Mouse (Mus musculus) adrenal gland, postnatal 25 days (tissue): Measurements from ENCODE around the gene Pan3. TPM values are rescaled to one million over a fixed set of nuclear protein-coding genes. Genes with fewer than 3 reads are reported as not detected.

Experiments
- DNase-seq: peaks from one replicate; pipeline ENCODE4 v3.0.0; 2021; ENCODE audit warnings: mixed read lengths
- long read RNA-seq: library from polyadenylated mRNA; stranded (forward); transcript quantifications from one replicate; pipeline ENCODE4 v2.0.0, GENCODE M21; 2021
- total RNA-seq: library from RNA; stranded (reverse); gene quantifications from 2 replicates; pipeline ENCODE4 v1.2.3, GENCODE M21; 2021

Gene Pan3
- total RNA-seq = 119 and 122 TPM in 2 replicates
- long read RNA-seq, partial matches to known transcripts = 6 of 9 reads
- long read RNA-seq, other reads (novel, unspliced or antisense) = 3 of 9 reads

- DNase-seq = peak; percentile 97
These were observed at the start of gene Pan3 for GRCm38 (mm10) chr5:147429535-147430305. Pan3 (plus strand) TSS chr5:147430161.

GRCm38 (mm10) chr5:147381396-147381795 is 48.6 kb upstream of the Pan3 start:
- no peak for DNase-seq

- no peak for DNase-seq
These were observed 43.1 kb upstream of the Pan3 start for GRCm38 (mm10) chr5:147386865-147387264.

GRCm38 (mm10) chr5:147388376-147389008 is 41.5 kb upstream of the Pan3 start:
- no peak for DNase-seq

- no peak for DNase-seq
These were observed 40.9 kb upstream of the Pan3 start for GRCm38 (mm10) chr5:147389052-147389451.

GRCm38 (mm10) chr5:147390772-147391171 is 39.2 kb upstream of the Pan3 start:
- DNase-seq = no peak

- no peak for DNase-seq
These were observed 37.2 kb upstream of the Pan3 start for GRCm38 (mm10) chr5:147392667-147393213.

GRCm38 (mm10) chr5:147395050-147395449 is 34.9 kb upstream of the Pan3 start:
- no peak for DNase-seq

- DNase-seq = peak; percentile 9
These were observed 30.0 kb upstream of the Pan3 start, which contains the start of gene Flt3 for GRCm38 (mm10) chr5:147399843-147400504. Flt3 (minus strand) TSS chr5:147400489.

- no peak for DNase-seq
These were observed 29.4 kb upstream of the Pan3 start for GRCm38 (mm10) chr5:147400505-147400979.

- DNase-seq = no peak
These were observed 28.9 kb upstream of the Pan3 start for GRCm38 (mm10) chr5:147401024-147401423.

GRCm38 (mm10) chr5:147402505-147402904 is 27.5 kb upstream of the Pan3 start:
- DNase-seq = peak; percentile 56

GRCm38 (mm10) chr5:147406135-147406534 is 23.8 kb upstream of the Pan3 start:
- DNase-seq = no peak

GRCm38 (mm10) chr5:147408731-147409130 is 21.2 kb upstream of the Pan3 start:
- DNase-seq = peak; percentile 31

GRCm38 (mm10) chr5:147410585-147410984 is 19.4 kb upstream of the Pan3 start:
- DNase-seq = no peak

GRCm38 (mm10) chr5:147417986-147418385 is 12.0 kb upstream of the Pan3 start:
- no peak for DNase-seq

- DNase-seq = peak; percentile 48
These were observed 11.4 kb upstream of the Pan3 start for GRCm38 (mm10) chr5:147418394-147419121.

GRCm38 (mm10) chr5:147423612-147424011 is 6.3 kb upstream of the Pan3 start:
- DNase-seq = no peak

- DNase-seq = no peak
These were observed 3.7 kb upstream of the Pan3 start for GRCm38 (mm10) chr5:147426048-147426805.

- DNase-seq = peak; percentile 47
These were observed 487 bp downstream of the Pan3 start for GRCm38 (mm10) chr5:147430361-147430935.
